Mouse (Mus musculus): ENCODE results near the gene Ly9.
A peak's percentile ranks its signal among the peaks of the same experiment; 100 is the strongest.

Gene Ly9

GRCm38 (mm10) chr1:171584584-171584983 is 22.6 kb downstream of the Ly9 start:
- DNase-seq (ENCODE audit: low spot score in 2 of 2) = no peak

- no peak for DNase-seq (ENCODE audit: low spot score in 2 of 2)
Measured at GRCm38 (mm10) chr1:171577168-171577567, 30.0 kb downstream of the Ly9 start.

GRCm38 (mm10) chr1:171568436-171568835 is 38.8 kb downstream of the Ly9 start:
- DNase-seq (ENCODE audit: low spot score in 2 of 2) = no peak

GRCm38 (mm10) chr1:171566777-171567176 is 40.4 kb downstream of the Ly9 start:
- peak in 1 of 2 experiments; percentile 17 for DNase-seq (ENCODE audit: low spot score in 2 of 2)

- DNase-seq (ENCODE audit: low spot score in 2 of 2) = no peak
Measured at GRCm38 (mm10) chr1:171565888-171566287, 41.3 kb downstream of the Ly9 start.

- no peak for DNase-seq (ENCODE audit: low spot score in 2 of 2)
Measured at GRCm38 (mm10) chr1:171564247-171564646, 43.0 kb downstream of the Ly9 start.

GRCm38 (mm10) chr1:171563042-171563441 is 44.2 kb downstream of the Ly9 start:
- DNase-seq (ENCODE audit: low spot score in 2 of 2) = no peak

- no peak for DNase-seq (ENCODE audit: low spot score in 2 of 2)
Measured at GRCm38 (mm10) chr1:171561639-171562225, 45.5 kb downstream of the Ly9 start.

GRCm38 (mm10) chr1:171561200-171561599 is 46.0 kb downstream of the Ly9 start:
- no peak for DNase-seq (ENCODE audit: low spot score in 2 of 2)

GRCm38 (mm10) chr1:171560262-171560661 is 46.9 kb downstream of the Ly9 start:
- DNase-seq (ENCODE audit: low spot score in 2 of 2) = no peak

- no peak for DNase-seq (ENCODE audit: low spot score in 2 of 2)
Measured at GRCm38 (mm10) chr1:171558898-171559297, 48.3 kb downstream of the Ly9 start, which contains the start of gene Cd244a. TSS of gene Cd244a (plus strand) at chr1:171559193.

- DNase-seq (ENCODE audit: low spot score in 2 of 2) = no peak
Measured at GRCm38 (mm10) chr1:171558407-171558806, 48.8 kb downstream of the Ly9 start.

- DNase-seq (ENCODE audit: low spot score in 2 of 2) = no peak
Measured at GRCm38 (mm10) chr1:171556366-171556765, 50.8 kb downstream of the Ly9 start.

- no peak for DNase-seq (ENCODE audit: low spot score in 2 of 2)
Measured at GRCm38 (mm10) chr1:171553359-171554341, 53.6 kb downstream of the Ly9 start.

- no peak for DNase-seq (ENCODE audit: low spot score in 2 of 2)
Measured at GRCm38 (mm10) chr1:171552230-171552629, 55.0 kb downstream of the Ly9 start.

GRCm38 (mm10) chr1:171551326-171551725 is 55.9 kb downstream of the Ly9 start:
- no peak for DNase-seq (ENCODE audit: low spot score in 2 of 2)

GRCm38 (mm10) chr1:171540694-171541093 is 66.5 kb downstream of the Ly9 start:
- no peak for DNase-seq (ENCODE audit: low spot score in 2 of 2)

Data from frontal cortex, postnatal 14 days (tissue).